Mouse (Mus musculus): ENCODE measurements around the gene Alas2.

The Alas2 gene

GRCm38 (mm10) chrX:150547239-150547638, at the start of gene Alas2:
Gene Alas2 (plus strand): TSS chrX:150547375.
- DNase-seq, result no peak

GRCm38 (mm10) chrX:150508696-150509095, 38.5 kb upstream of the Alas2 start:
- DNase-seq, result no peak

GRCm38 (mm10) chrX:150510631-150511030, 36.5 kb upstream of the Alas2 start:
- DNase-seq, result peak in 1 of 2 experiments; percentile 35

- peak in 1 of 2 experiments; percentile 2 for DNase-seq
Measured at GRCm38 (mm10) chrX:150511274-150511673, 35.9 kb upstream of the Alas2 start.

- no peak for DNase-seq
Measured at GRCm38 (mm10) chrX:150514127-150514526, 33.0 kb upstream of the Alas2 start.

- no peak for DNase-seq
Measured at GRCm38 (mm10) chrX:150516015-150516414, 31.2 kb upstream of the Alas2 start.

GRCm38 (mm10) chrX:150516477-150516876, 30.7 kb upstream of the Alas2 start:
- no peak for DNase-seq

- DNase-seq, result no peak
Measured at GRCm38 (mm10) chrX:150540111-150540510, 7.1 kb upstream of the Alas2 start.

- no peak for DNase-seq
Measured at GRCm38 (mm10) chrX:150541684-150542083, 5.5 kb upstream of the Alas2 start.

- DNase-seq, result no peak
Measured at GRCm38 (mm10) chrX:150549639-150550038, 2.5 kb downstream of the Alas2 start.

GRCm38 (mm10) chrX:150551986-150552385, 4.8 kb downstream of the Alas2 start:
- peak in 1 of 2 experiments; percentile 1 for DNase-seq

GRCm38 (mm10) chrX:150554032-150554431, 6.9 kb downstream of the Alas2 start:
- no peak for DNase-seq

- DNase-seq, result no peak
Measured at GRCm38 (mm10) chrX:150564644-150565357, 17.6 kb downstream of the Alas2 start.

GRCm38 (mm10) chrX:150581921-150582320, 34.7 kb downstream of the Alas2 start:
- no peak for DNase-seq

GRCm38 (mm10) chrX:150585116-150585515, 37.9 kb downstream of the Alas2 start:
- peak; percentile 45 to 78 for DNase-seq

GRCm38 (mm10) chrX:150588023-150588764, 41.0 kb downstream of the Alas2 start, which contains the start of gene Pfkfb1:
Gene Pfkfb1 (plus strand): TSS chrX:150588229.
- peak; percentile 85 to 91 for DNase-seq

- DNase-seq, result no peak
Measured at GRCm38 (mm10) chrX:150589696-150590095, 42.5 kb downstream of the Alas2 start, which contains the start of gene Apex2. Gene Apex2 (minus strand): TSS chrX:150589868.

- no peak for DNase-seq
Measured at GRCm38 (mm10) chrX:150593266-150594035, 46.3 kb downstream of the Alas2 start.

GRCm38 (mm10) chrX:150594176-150594575, 47.0 kb downstream of the Alas2 start:
- no peak for DNase-seq

- no peak for DNase-seq
Measured at GRCm38 (mm10) chrX:150595016-150595760, 48.0 kb downstream of the Alas2 start.

GRCm38 (mm10) chrX:150598882-150599281, 51.7 kb downstream of the Alas2 start:
- no peak for DNase-seq
